Mouse (Mus musculus) cortical plate, adult 2 months (tissue): ENCODE measurements around the gene Tbcd. TPM values are rescaled to one million over a fixed set of nuclear protein-coding genes. Genes with fewer than 3 reads are reported as not detected.

Experiments used
- H3K27ac ChIP-seq: fragments of 200-500 bp; 2 replicates; pipeline ENCODE4 v1.5.1; 2012; ENCODE audit warnings: low read length, control low read depth, inconsistent platforms; ENCODE audit not compliant: insufficient read depth
- H3K4me1 ChIP-seq: fragments of 200-500 bp; 2 replicates; pipeline ENCODE4 v1.6.1; 2011; ENCODE audit warnings: low read length; ENCODE audit not compliant: control insufficient read depth, insufficient read depth
- H3K4me3 ChIP-seq: fragments of 200-500 bp; 2 replicates; pipeline ENCODE4 v1.5.1; 2011; ENCODE audit warnings: mild to moderate bottlenecking, low read length, control low read depth; ENCODE audit not compliant: insufficient read depth
- CTCF ChIP-seq: fragments of 200-500 bp; IDR thresholded peaks from 2 replicates; pipeline ENCODE4 v1.5.1; 2011; ENCODE audit warnings: mild to moderate bottlenecking, control low read depth, low read length; ENCODE audit not compliant: insufficient read depth; ENCODE audit errors: extremely low read depth
- POLR2A ChIP-seq: fragments of 200-500 bp; IDR thresholded peaks from 2 replicates; pipeline ENCODE4 v1.6.1; 2011; ENCODE audit warnings: mild to moderate bottlenecking, low read length, control low read depth; ENCODE audit not compliant: insufficient read depth; ENCODE audit errors: extremely low read depth
- polyA plus RNA-seq: library from polyadenylated mRNA; depleted of rRNA; stranded (reverse); fragments of >200 nt; gene quantifications from 2 replicates; pipeline ENCODE4 v1.2.3, GENCODE M21; 2012; rRNA removed

Tbcd gene
- polyA plus RNA-seq, result 53.8 and 64.2 TPM in 2 replicates

DNA sequence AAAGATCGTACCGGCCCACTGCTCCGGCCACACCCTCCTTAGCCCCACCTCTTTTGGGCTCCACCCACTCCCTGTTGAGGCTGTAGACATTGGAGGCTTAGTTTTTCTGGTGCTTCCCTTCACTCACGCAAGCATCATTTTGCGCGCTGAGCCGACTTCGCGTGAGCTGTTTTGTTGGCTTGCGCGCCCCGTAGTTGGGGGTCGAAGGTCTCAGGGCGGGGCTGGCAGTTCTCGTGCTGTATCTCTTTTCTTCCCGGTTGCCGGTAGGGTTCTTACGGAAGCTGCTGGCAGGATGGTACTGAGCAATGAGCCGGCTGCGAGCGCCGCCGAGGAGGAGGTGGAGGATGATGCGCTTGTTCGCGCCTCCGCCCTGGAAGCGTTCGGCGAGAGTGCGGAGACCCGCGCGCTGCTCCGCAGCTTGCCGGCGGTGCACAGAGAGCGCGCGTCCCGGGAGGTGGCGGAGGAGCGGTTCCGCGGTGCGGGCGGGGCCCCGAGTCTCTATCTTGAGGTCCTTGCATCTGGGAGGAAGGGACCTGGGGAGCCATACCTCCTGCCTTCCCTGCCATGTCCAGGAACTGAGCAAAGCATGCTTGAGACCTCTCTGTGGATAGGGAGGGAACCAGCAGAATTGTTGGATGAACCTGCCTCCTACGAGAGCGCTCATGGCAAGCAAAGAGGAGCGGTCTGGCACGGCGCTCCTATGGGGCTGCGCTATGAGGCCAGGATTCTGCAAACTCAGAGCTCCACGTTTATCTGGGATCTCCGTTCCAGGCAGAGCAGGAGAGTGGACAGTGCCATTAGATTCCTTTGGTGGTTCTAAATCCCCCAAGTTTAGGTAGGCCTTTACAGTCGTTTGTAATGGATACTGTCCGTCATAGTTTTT lies at the start of gene Tbcd:
Gene Tbcd (plus strand): TSS at position 197 of the 883 bp plus-strand sequence.
- Histone ChIP-seq H3K4me1 (peaks cover 4% of the 10 kb centered on the region), H3K27ac (0 out of 2 replicates have a peak within 1 kb of the TSS, but pooled peaks have one; percentile 16), H3K4me3 (peak within 1 kb of the TSS; percentile 89)
- TF ChIP-seq CTCF (no peak), POLR2A (peak; percentile 69; the same call in 1 of the 2 replicates)

DNA sequence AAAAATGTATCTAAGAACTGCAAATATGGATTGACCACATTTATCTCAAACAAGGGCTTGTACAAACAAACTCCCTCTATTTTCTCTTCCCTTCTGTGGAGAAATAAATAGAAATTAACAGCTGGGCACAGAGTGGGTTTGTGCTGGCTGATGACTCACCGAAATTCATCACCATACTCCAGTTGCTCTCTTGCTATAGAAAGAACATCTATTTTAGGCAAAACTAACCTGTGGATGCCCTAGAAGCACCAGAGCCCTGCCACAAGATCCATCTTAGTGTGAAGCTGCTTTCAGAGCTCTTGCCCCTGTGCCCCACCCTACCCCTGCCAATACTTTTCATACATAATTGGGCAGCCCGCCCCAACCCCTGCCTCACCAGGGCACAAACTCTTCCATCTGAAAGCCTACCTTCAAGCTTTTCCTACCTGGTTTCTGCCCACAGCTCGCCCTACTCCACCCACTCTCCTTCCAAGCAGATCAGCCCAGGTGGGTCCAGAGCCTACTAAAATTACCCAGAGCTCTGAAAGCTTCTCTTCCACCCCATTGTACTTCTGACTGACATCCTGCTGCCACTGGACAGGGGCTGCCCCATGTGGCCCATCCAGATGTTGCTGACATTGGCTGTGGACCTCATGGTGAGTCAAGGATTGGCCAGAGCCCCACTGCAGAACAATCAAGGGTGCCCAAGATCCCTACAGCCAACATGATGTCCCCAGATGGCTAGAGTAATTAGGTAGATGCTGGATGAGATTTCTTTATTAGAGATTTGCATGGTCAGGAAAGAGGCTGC lies 44.2 kb upstream of the Tbcd start:
- TF ChIP-seq POLR2A (no peak), CTCF (no peak)
- Histone ChIP-seq H3K27ac (peak overlapping the region; percentile 87), H3K4me3 (no peak overlapping the region), H3K4me1 (peaks cover 10% of the 10 kb centered on the region)

DNA sequence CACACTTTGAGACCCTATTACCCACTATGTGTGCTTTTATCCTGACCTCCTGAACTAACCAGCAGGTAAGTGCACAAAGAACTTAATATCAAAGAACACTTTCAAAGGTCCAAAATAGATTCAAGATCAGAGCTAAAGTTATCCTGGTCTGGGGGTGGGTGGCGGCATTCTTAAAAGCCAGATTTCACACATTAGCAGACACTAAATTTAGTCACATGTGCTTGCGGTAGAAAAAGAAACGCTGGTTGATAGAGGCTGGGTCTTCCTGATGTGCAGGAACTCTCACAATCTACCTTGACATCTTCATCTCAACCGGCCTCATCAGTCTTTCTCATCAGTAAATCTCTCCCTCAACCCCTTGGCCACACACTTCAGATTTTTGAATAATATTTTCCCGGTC lies 37.0 kb upstream of the Tbcd start:
- H3K4me1 ChIP-seq, result peaks cover 4% of the 10 kb centered on the region
- H3K27ac ChIP-seq, result no peak overlapping the region
- H3K4me3 ChIP-seq, result no peak overlapping the region
- TF ChIP-seq POLR2A (no peak), CTCF (no peak)

DNA sequence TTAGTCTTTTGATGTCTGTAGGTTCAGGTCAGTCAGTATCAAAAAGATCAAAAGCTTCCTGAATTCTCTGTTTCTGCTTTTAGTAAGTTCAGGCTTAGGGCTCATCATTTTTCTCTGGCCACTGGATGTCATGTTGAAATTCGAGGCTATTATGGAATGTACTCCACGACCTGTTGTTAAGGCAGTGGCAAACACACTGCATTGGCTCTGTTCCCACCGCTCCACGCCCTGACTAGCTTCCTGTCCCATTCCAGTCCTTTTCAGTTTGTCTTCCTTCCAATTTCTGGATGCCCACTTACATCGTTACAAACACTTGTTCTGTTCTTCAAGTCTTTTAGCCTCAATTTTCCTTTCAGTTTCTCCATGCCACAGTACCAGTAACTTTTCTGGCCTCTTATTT lies 36.4 kb upstream of the Tbcd start:
- no peak for TF ChIP-seq CTCF
- TF ChIP-seq POLR2A, result no peak
- H3K27ac ChIP-seq, result no peak overlapping the region
- H3K4me3 ChIP-seq, result no peak overlapping the region
- peaks cover 4% of the 10 kb centered on the region for H3K4me1 ChIP-seq

- H3K4me1 ChIP-seq, result peaks cover 6% of the 10 kb centered on the region
- peak overlapping the region; percentile 78; the same call in 1 of the 2 replicates for H3K27ac ChIP-seq
- TF ChIP-seq CTCF, result no peak
- TF ChIP-seq POLR2A, result no peak
- no peak overlapping the region for H3K4me3 ChIP-seq
Observed at GRCm38 (mm10) chr11:121417971-121418370, 33.8 kb upstream of the Tbcd start.

- TF ChIP-seq CTCF (no peak), POLR2A (no peak)
- peaks cover 6% of the 10 kb centered on the region for H3K4me1 ChIP-seq
- peak overlapping the region; percentile 78; the same call in 1 of the 2 replicates for H3K27ac ChIP-seq
Observed at GRCm38 (mm10) chr11:121418932-121419331, 32.8 kb upstream of the Tbcd start.

DNA sequence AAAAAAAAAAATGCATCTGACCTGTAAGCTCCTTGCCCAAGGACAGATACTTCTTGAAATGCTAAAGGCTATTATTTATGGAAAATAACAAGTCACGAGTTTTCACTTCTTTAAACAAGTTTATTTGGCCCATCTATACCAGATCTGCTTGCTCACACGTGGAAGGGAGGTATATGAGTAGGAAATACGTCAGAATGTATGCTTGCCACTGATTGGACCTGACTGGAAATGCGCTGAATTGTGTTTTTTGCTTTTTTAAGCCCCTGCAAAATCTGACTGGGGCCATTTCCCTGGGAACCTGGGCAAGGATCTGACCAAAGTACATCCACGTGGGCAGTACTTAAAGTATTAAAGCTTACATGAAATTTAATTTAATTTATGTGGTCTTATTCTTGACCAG lies 31.4 kb upstream of the Tbcd start:
- Histone ChIP-seq H3K27ac (no peak overlapping the region), H3K4me1 (peaks cover 5% of the 10 kb centered on the region), H3K4me3 (no peak overlapping the region; the same call in 1 of the 2 replicates)
- TF ChIP-seq POLR2A (no peak), CTCF (no peak)

More at GRCm38 (mm10) chr11:121418932-121419331, 32.8 kb upstream of the Tbcd start:
- no peak overlapping the region for H3K4me3 ChIP-seq

- peak within 1 kb of the TSS; percentile 30 for H3K27ac ChIP-seq
- peak within 1 kb of the TSS; percentile 87 for H3K4me3 ChIP-seq
- TF ChIP-seq CTCF (no peak), POLR2A (peak; percentile 40)
- peaks cover 5% of the 10 kb centered on the region for H3K4me1 ChIP-seq
Observed at GRCm38 (mm10) chr11:121420830-121421552, 30.8 kb upstream of the Tbcd start, which contains the start of gene Fn3krp. Gene Fn3krp, plus strand, starts transcription at chr11:121421401.

DNA sequence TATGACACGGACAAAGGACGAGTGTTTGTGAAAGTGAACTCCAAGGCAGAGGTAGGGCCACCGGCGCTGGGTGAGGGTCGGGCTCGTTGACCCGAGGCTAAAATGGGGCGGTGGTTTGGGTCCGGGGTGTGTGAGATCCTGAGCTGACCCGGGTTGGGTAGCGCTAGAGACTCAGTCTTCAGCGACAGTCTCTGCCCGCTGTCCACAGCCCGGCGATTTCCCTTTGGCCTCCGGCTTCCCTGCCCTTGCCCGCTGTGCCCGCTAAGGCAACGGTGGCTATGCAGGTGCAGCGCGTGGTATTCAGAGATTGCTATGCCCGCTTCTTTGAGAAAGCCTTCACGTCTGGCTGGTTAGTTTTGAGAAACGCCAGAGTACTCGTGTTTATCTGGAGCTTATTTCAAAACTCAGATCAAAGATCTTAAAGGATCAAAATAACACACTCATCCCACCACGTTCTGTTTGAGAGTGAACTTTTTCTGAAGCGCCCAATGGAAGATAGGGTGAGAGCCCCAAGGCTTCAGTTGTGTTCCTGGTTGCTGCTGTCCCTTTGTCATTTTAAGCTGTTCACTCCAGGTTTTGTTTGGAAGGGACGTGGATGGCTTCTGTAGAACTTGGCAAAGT lies 30.1 kb upstream of the Tbcd start:
- TF ChIP-seq CTCF (no peak), POLR2A (no peak)
- H3K4me3 ChIP-seq, result peak overlapping the region; percentile 87
- 0 out of 2 replicates have a peak overlapping the region, but pooled peaks have one; percentile 4 for H3K27ac ChIP-seq
- H3K4me1 ChIP-seq, result peaks cover 5% of the 10 kb centered on the region

- no peak for TF ChIP-seq CTCF
- no peak for TF ChIP-seq POLR2A
- H3K4me3 ChIP-seq, result no peak overlapping the region
- peaks cover 8% of the 10 kb centered on the region for H3K4me1 ChIP-seq
- no peak overlapping the region for H3K27ac ChIP-seq
Observed at GRCm38 (mm10) chr11:121433397-121433796, 18.4 kb upstream of the Tbcd start.
